Mouse (Mus musculus) cortical plate, adult 2 months (tissue): ENCODE measurements around the gene Cacnb4.

ENCODE experiments used
- CTCF ChIP-seq: fragments of 200-500 bp; IDR thresholded peaks from 2 replicates; pipeline ENCODE4 v1.5.1; 2011; ENCODE audit warnings: mild to moderate bottlenecking, control low read depth, low read length; ENCODE audit not compliant: insufficient read depth; ENCODE audit errors: extremely low read depth
- POLR2A ChIP-seq: fragments of 200-500 bp; IDR thresholded peaks from 2 replicates; pipeline ENCODE4 v1.6.1; 2011; ENCODE audit warnings: mild to moderate bottlenecking, low read length, control low read depth; ENCODE audit not compliant: insufficient read depth; ENCODE audit errors: extremely low read depth

GRCm38 (mm10) chr2:52492867-52493266 lies 183.8 kb downstream of the Cacnb4 start:
- TF ChIP-seq CTCF (no peak), POLR2A (no peak)
